Mouse (Mus musculus) lung, postnatal 10 days (tissue): ENCODE data around the gene Clk2.

Experiments
- DNase-seq: peaks from one replicate; pipeline ENCODE4 v3.0.0; 2021

Clk2 gene

GRCm38 (mm10) chr3:89226361-89226760 is 61.8 kb downstream of the Clk2 start:
- DNase-seq: no peak
